ENCODE assay signal across 21 mouse cellular contexts in genomic region chr6:7326974-7327373, GRCm38 (mm10).
DNase-seq lines count a peak whose midpoint lies in the region; ATAC-seq lines count a peak whose summit lies in the region.
"Had no signal": no experiment of that assay in that cellular context is flagged by ENCODE, and none has a peak within 500 bp of the region (broad histone marks: within the 10 kb centered on the region; RNA-seq: fewer than 3 reads in every experiment).

No protein-coding gene starts in this region.

- H3K9ac ChIP-seq in forebrain, embryonic 14.5 days (ENCODE audit: low read length): no peak overlapping the region
- no peak overlapping the region for H3K9ac ChIP-seq in forebrain, embryonic 15.5 days (replicated peaks)
- no peak overlapping the region for H3K9ac ChIP-seq in midbrain, embryonic 13.5 days (replicated peaks)
- H3K9ac ChIP-seq in midbrain, embryonic 15.5 days: no peak overlapping the region
- H3K9ac ChIP-seq: heart, embryonic 15.5 days; hindbrain, embryonic 14.5 days; intestine, embryonic 15.5 days had no signal

- H3K4me2 ChIP-seq in forebrain, embryonic 14.5 days (ENCODE audit: low read length): no peak overlapping the region
- no peak overlapping the region for H3K4me2 ChIP-seq in forebrain, embryonic 15.5 days (replicated peaks)
- H3K4me2 ChIP-seq in midbrain, embryonic 13.5 days (replicated peaks): no peak overlapping the region
- no peak overlapping the region for H3K4me2 ChIP-seq in midbrain, embryonic 15.5 days
- H3K4me2 ChIP-seq: heart, embryonic 11.5 days; heart, embryonic 15.5 days; hindbrain, embryonic 14.5 days; intestine, embryonic 15.5 days had no signal

- H3K4me3 ChIP-seq in forebrain, embryonic 14.5 days (ENCODE audit: low read depth, low read length): no peak overlapping the region
- H3K4me3 ChIP-seq in forebrain, embryonic 15.5 days: no peak overlapping the region
- H3K4me3 ChIP-seq in midbrain, embryonic 13.5 days (replicated peaks): no peak overlapping the region
- no peak overlapping the region for H3K4me3 ChIP-seq in midbrain, embryonic 15.5 days
- H3K4me3 ChIP-seq in hindbrain, embryonic 10.5 days: no peak overlapping the region
- H3K4me3 ChIP-seq: embryonic facial prominence, embryonic 10.5 days; heart, adult 2 months; heart, embryonic 15.5 days; intestine, embryonic 15.5 days had no signal

- H3K27ac ChIP-seq in forebrain, embryonic 14.5 days (ENCODE audit: low read depth, low read length): no peak overlapping the region
- no peak overlapping the region for H3K27ac ChIP-seq in forebrain, embryonic 15.5 days (replicated peaks)
- H3K27ac ChIP-seq in midbrain, embryonic 13.5 days: no peak overlapping the region
- H3K27ac ChIP-seq in midbrain, embryonic 15.5 days: no peak overlapping the region
- H3K27ac ChIP-seq in hindbrain, embryonic 10.5 days: no peak overlapping the region
- H3K27ac ChIP-seq: embryonic facial prominence, embryonic 10.5 days; heart, adult 2 months; heart, embryonic 15.5 days; hindbrain, embryonic 14.5 days; intestine, embryonic 15.5 days had no signal

- peak; percentile 13 for DNase-seq in forebrain, embryonic 14.5 days (ENCODE audit: low spot score)
- no peak for DNase-seq in hindbrain, embryonic 10.5 days (ENCODE audit: low spot score)
- DNase-seq in frontal cortex, adult 2 months (ENCODE audit: extremely low spot score in 1 of 2, low spot score in 1 of 2): no peak
- DNase-seq: adrenal gland, adult 8-10 months; adrenal gland, postnatal 36 days; cerebellum, adult 11 months; cerebellum, adult 9-10 months; cerebellum, postnatal 25 days; gastrocnemius, postnatal 14 days; heart, adult 2 months; heart, postnatal 14 days had no signal

- WGBS in forebrain, embryonic 14.5 days: 25% methylated on average over 4 of the region's 4 CpGs
- whole genome bisulfite sequencing in forebrain, embryonic 15.5 days: 23% methylated on average over 4 of the region's 4 CpGs
- WGBS in midbrain, embryonic 13.5 days: 31% methylated on average over 4 of the region's 4 CpGs
- 38% methylated on average over 4 of the region's 4 CpGs for WGBS in midbrain, embryonic 15.5 days
- WGBS in hindbrain, embryonic 10.5 days: 49% methylated on average over 4 of the region's 4 CpGs

- H3K36me3 ChIP-seq in forebrain, embryonic 14.5 days (ENCODE audit: control insufficient read depth, insufficient read depth, low read length): no peaks in the 10 kb centered on the region
- no peaks in the 10 kb centered on the region for H3K36me3 ChIP-seq in forebrain, embryonic 15.5 days
- H3K36me3 ChIP-seq in midbrain, embryonic 13.5 days: no peaks in the 10 kb centered on the region
- H3K36me3 ChIP-seq in midbrain, embryonic 15.5 days (replicated peaks): no peaks in the 10 kb centered on the region
- no peaks in the 10 kb centered on the region for H3K36me3 ChIP-seq in hindbrain, embryonic 10.5 days
- H3K36me3 ChIP-seq: embryonic facial prominence, embryonic 10.5 days; G1E; heart, embryonic 15.5 days; intestine, embryonic 15.5 days had no signal

- no peak for ATAC-seq in forebrain, embryonic 14.5 days
- ATAC-seq in forebrain, embryonic 15.5 days (replicated peaks): no peak
- ATAC-seq in midbrain, embryonic 13.5 days: peak; percentile 69; the same call in 1 of the 2 replicates
- peak; percentile 48; the same call in 1 of the 2 replicates for ATAC-seq in midbrain, embryonic 15.5 days (replicated peaks)
- ATAC-seq: CD4-positive, CD25-positive, alpha-beta regulatory T cell, adult 4 months; intestine, embryonic 15.5 days had no signal

- H3K9me3 ChIP-seq in forebrain, embryonic 14.5 days (replicated peaks; ENCODE audit: control insufficient read depth, low read length): no peaks in the 10 kb centered on the region
- H3K9me3 ChIP-seq in forebrain, embryonic 15.5 days: no peaks in the 10 kb centered on the region
- no peaks in the 10 kb centered on the region for H3K9me3 ChIP-seq in midbrain, embryonic 13.5 days
- no peaks in the 10 kb centered on the region for H3K9me3 ChIP-seq in midbrain, embryonic 15.5 days
- H3K9me3 ChIP-seq in hindbrain, embryonic 10.5 days: no peaks in the 10 kb centered on the region
- H3K9me3 ChIP-seq: embryonic facial prominence, embryonic 10.5 days; G1E; heart, embryonic 15.5 days; intestine, embryonic 15.5 days had no signal

- H3K4me1 ChIP-seq in forebrain, embryonic 14.5 days (ENCODE audit: control insufficient read depth, insufficient read depth, low read length): no peaks in the 10 kb centered on the region
- no peaks in the 10 kb centered on the region for H3K4me1 ChIP-seq in forebrain, embryonic 15.5 days
- no peaks in the 10 kb centered on the region for H3K4me1 ChIP-seq in midbrain, embryonic 13.5 days (replicated peaks)
- H3K4me1 ChIP-seq in midbrain, embryonic 15.5 days: no peaks in the 10 kb centered on the region
- no peaks in the 10 kb centered on the region for H3K4me1 ChIP-seq in hindbrain, embryonic 10.5 days (replicated peaks)
- H3K4me1 ChIP-seq: embryonic facial prominence, embryonic 10.5 days; heart, embryonic 15.5 days; intestine, embryonic 15.5 days had no signal

- no peaks in the 10 kb centered on the region for H3K27me3 ChIP-seq in forebrain, embryonic 14.5 days (replicated peaks; ENCODE audit: control insufficient read depth, insufficient read depth, low read length)
- no peaks in the 10 kb centered on the region for H3K27me3 ChIP-seq in forebrain, embryonic 15.5 days
- no peaks in the 10 kb centered on the region for H3K27me3 ChIP-seq in midbrain, embryonic 13.5 days
- no peaks in the 10 kb centered on the region for H3K27me3 ChIP-seq in midbrain, embryonic 15.5 days (replicated peaks)
- no peaks in the 10 kb centered on the region for H3K27me3 ChIP-seq in hindbrain, embryonic 10.5 days (ENCODE audit: insufficient read depth, poor library complexity, severe bottlenecking)
- H3K27me3 ChIP-seq: heart, embryonic 15.5 days; intestine, embryonic 15.5 days had no signal

Comparison
In these comparisons a context has a peak if more than half of its experiments do, and no peak if none do; other contexts are left out.
1. ATAC-seq: peak in midbrain, embryonic 13.5 days (single experiment) and midbrain, embryonic 15.5 days (single experiment); none in forebrain, embryonic 14.5 days (single experiment) and forebrain, embryonic 15.5 days (single experiment).